Mouse (Mus musculus) small intestine, adult 2 months (tissue): ENCODE data around the gene Grm7.

ENCODE experiments used
- CTCF ChIP-seq: fragments of 200-500 bp; IDR thresholded peaks from 2 replicates; pipeline ENCODE4 v1.5.1; 2012; ENCODE audit warnings: low read depth, mild to moderate bottlenecking, control low read depth, inconsistent platforms, low read length, moderate library complexity, mixed read lengths; ENCODE audit not compliant: insufficient replicate concordance, insufficient read length; ENCODE audit errors: extremely low read depth
- POLR2A ChIP-seq: fragments of 200-500 bp; IDR thresholded peaks from 2 replicates; pipeline ENCODE4 v1.6.1; 2012; ENCODE audit warnings: low read depth, mild to moderate bottlenecking, control low read depth, inconsistent platforms, low read length, moderate library complexity

- TF ChIP-seq CTCF, result no peak
- TF ChIP-seq POLR2A, result no peak
Observed at GRCm38 (mm10) chr6:111512359-111512758, 867.0 kb downstream of the Grm7 start.
